Mouse (Mus musculus): ENCODE results near the gene Anxa7. TPM values are rescaled to one million over a fixed set of nuclear protein-coding genes. Genes with fewer than 3 reads are reported as not detected.

Anxa7 gene
- polyA plus RNA-seq, 1 experiment from 2014 or later, result 17.2 TPM

- peaks cover 5% of the 10 kb centered on the region; the same call in 1 of the 2 replicates for H3K36me3 ChIP-seq (ENCODE audit: control insufficient read depth, insufficient read depth, low read length)
- ATAC-seq (ENCODE audit: insufficient read depth, low FRiP score, low TSS enrichment) (no peak), DNase-seq (ENCODE audit: low spot score) (no peak)
Observed at GRCm38 (mm10) chr14:20482051-20482751, 2.3 kb upstream of the Anxa7 start.

DNA sequence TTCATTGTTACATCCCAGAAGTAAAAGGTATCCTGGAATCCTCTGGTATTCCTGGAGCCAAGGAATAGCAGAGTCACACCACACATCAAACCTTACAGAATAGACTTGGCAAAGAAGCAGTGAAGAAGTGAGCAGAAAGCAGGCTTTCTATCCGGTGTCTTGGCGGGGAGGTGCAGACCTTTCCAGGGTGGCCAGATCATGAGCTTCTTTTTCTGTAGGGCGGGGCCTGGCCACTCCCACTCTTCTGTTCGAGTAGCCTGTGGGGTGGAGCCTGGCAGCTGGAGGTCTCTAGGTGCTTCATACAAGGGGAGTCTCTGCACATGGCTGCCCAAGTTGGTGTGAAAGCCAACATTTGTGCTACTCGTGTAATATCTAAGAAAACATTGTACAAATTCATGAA lies 1.3 kb upstream of the Anxa7 start:
- Histone ChIP-seq H3K4me1 (ENCODE audit: control insufficient read depth, insufficient read depth, low read length) (no peaks in the 10 kb centered on the region), H3K27ac (ENCODE audit: low read depth, low read length) (no peak overlapping the region), H3K36me3 (ENCODE audit: control insufficient read depth, insufficient read depth, low read length) (peaks cover 5% of the 10 kb centered on the region; the same call in 1 of the 2 replicates), H3K27me3 (ENCODE audit: control insufficient read depth, insufficient read depth, low read length) (no peaks in the 10 kb centered on the region), H3K9me3 (ENCODE audit: control insufficient read depth, low read length) (no peaks in the 10 kb centered on the region), H3K4me2 (ENCODE audit: low read depth) (no peak overlapping the region), H3K4me3 (ENCODE audit: low read depth, low read length) (no peak overlapping the region), H3K9ac (ENCODE audit: low read length) (no peak overlapping the region)
- DNase-seq (ENCODE audit: low spot score) (no peak), ATAC-seq (ENCODE audit: insufficient read depth, low FRiP score, low TSS enrichment) (no peak)
- 16% methylated on average over 5 of the region's 5 CpGs for WGBS

More at GRCm38 (mm10) chr14:20482051-20482751, 2.3 kb upstream of the Anxa7 start:
- WGBS, result 90% methylated on average over 6 of the region's 7 CpGs
- no peak overlapping the region for H3K9ac ChIP-seq (ENCODE audit: low read length)
- H3K27ac ChIP-seq (ENCODE audit: low read depth, low read length), result no peak overlapping the region
- H3K4me1 ChIP-seq (ENCODE audit: control insufficient read depth, insufficient read depth, low read length), result no peaks in the 10 kb centered on the region
- no peak overlapping the region for H3K4me2 ChIP-seq (ENCODE audit: low read depth)
- H3K27me3 ChIP-seq (ENCODE audit: control insufficient read depth, insufficient read depth, low read length), result no peaks in the 10 kb centered on the region
- no peak overlapping the region for H3K4me3 ChIP-seq (ENCODE audit: low read depth, low read length)
- H3K9me3 ChIP-seq (ENCODE audit: control insufficient read depth, low read length), result no peaks in the 10 kb centered on the region

GRCm38 (mm10) chr14:20480195-20480579 lies 254 bp upstream of the Anxa7 start:
- peak overlapping the region; percentile 62 for H3K4me3 ChIP-seq (ENCODE audit: low read depth, low read length)
- WGBS, result 49% methylated on average over 1 of the region's 1 CpGs
- H3K4me2 ChIP-seq (ENCODE audit: low read depth), result peak overlapping the region; percentile 88
- DNase-seq (ENCODE audit: low spot score), result no peak
- no peaks in the 10 kb centered on the region for H3K9me3 ChIP-seq (ENCODE audit: control insufficient read depth, low read length)
- H3K36me3 ChIP-seq (ENCODE audit: control insufficient read depth, insufficient read depth, low read length), result peaks cover 5% of the 10 kb centered on the region; the same call in 1 of the 2 replicates
- no peaks in the 10 kb centered on the region for H3K4me1 ChIP-seq (ENCODE audit: control insufficient read depth, insufficient read depth, low read length)
- no peak for ATAC-seq (ENCODE audit: insufficient read depth, low FRiP score, low TSS enrichment)
- no peak overlapping the region for H3K27ac ChIP-seq (ENCODE audit: low read depth, low read length)
- H3K9ac ChIP-seq (ENCODE audit: low read length), result peak overlapping the region; percentile 63; the same call in 1 of the 2 replicates
- H3K27me3 ChIP-seq (ENCODE audit: control insufficient read depth, insufficient read depth, low read length), result no peaks in the 10 kb centered on the region

- H3K27ac ChIP-seq (ENCODE audit: low read depth, low read length), result no peak overlapping the region
- 23% methylated on average over 7 of the region's 7 CpGs for WGBS
- no peaks in the 10 kb centered on the region for H3K4me1 ChIP-seq (ENCODE audit: control insufficient read depth, insufficient read depth, low read length)
- H3K36me3 ChIP-seq (ENCODE audit: control insufficient read depth, insufficient read depth, low read length), result no peaks in the 10 kb centered on the region; the same call in 1 of the 2 replicates
- no peaks in the 10 kb centered on the region for H3K9me3 ChIP-seq (ENCODE audit: control insufficient read depth, low read length)
- peak overlapping the region; percentile 62 for H3K4me3 ChIP-seq (ENCODE audit: low read depth, low read length)
- no peak for ATAC-seq (ENCODE audit: insufficient read depth, low FRiP score, low TSS enrichment)
- H3K27me3 ChIP-seq (ENCODE audit: control insufficient read depth, insufficient read depth, low read length), result no peaks in the 10 kb centered on the region
- no peak for DNase-seq (ENCODE audit: low spot score)
- peak overlapping the region; percentile 88; the same call in 1 of the 2 replicates for H3K4me2 ChIP-seq (ENCODE audit: low read depth)
- no peak overlapping the region; the same call in 1 of the 2 replicates for H3K9ac ChIP-seq (ENCODE audit: low read length)
Observed at GRCm38 (mm10) chr14:20478801-20479200, 1.1 kb downstream of the Anxa7 start.

DNA sequence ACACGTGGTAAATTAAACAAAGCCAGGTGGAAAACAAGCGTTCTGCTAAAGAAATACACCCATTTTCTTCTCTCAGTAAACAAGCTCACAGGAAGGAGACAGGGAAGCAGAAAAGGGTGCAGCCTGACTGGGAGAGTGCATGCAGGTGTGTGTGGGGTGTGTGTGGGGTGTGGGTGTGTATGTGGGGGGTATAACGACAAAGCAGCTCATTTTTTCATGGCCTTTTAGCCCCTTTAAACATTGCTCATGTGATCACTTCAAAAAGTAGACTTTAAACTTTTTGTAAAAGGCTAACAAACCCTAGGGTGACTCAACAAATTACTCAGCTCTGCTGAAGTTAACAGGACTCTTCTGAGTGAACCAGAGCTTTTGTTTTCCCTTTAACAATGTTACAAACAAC lies 1.5 kb downstream of the Anxa7 start:
- no peak overlapping the region for H3K27ac ChIP-seq (ENCODE audit: low read depth, low read length)
- peak overlapping the region; percentile 62; the same call in 1 of the 2 replicates for H3K4me3 ChIP-seq (ENCODE audit: low read depth, low read length)
- no peaks in the 10 kb centered on the region for H3K4me1 ChIP-seq (ENCODE audit: control insufficient read depth, insufficient read depth, low read length)
- ATAC-seq (ENCODE audit: insufficient read depth, low FRiP score, low TSS enrichment) (no peak), DNase-seq (ENCODE audit: low spot score) (no peak)
- 55% methylated on average over 3 of the region's 3 CpGs for WGBS
- H3K9ac ChIP-seq (ENCODE audit: low read length), result no peak overlapping the region
- no peak overlapping the region for H3K4me2 ChIP-seq (ENCODE audit: low read depth)
- no peaks in the 10 kb centered on the region for H3K9me3 ChIP-seq (ENCODE audit: control insufficient read depth, low read length)
- no peaks in the 10 kb centered on the region for H3K27me3 ChIP-seq (ENCODE audit: control insufficient read depth, insufficient read depth, low read length)
- H3K36me3 ChIP-seq (ENCODE audit: control insufficient read depth, insufficient read depth, low read length), result no peaks in the 10 kb centered on the region

DNA sequence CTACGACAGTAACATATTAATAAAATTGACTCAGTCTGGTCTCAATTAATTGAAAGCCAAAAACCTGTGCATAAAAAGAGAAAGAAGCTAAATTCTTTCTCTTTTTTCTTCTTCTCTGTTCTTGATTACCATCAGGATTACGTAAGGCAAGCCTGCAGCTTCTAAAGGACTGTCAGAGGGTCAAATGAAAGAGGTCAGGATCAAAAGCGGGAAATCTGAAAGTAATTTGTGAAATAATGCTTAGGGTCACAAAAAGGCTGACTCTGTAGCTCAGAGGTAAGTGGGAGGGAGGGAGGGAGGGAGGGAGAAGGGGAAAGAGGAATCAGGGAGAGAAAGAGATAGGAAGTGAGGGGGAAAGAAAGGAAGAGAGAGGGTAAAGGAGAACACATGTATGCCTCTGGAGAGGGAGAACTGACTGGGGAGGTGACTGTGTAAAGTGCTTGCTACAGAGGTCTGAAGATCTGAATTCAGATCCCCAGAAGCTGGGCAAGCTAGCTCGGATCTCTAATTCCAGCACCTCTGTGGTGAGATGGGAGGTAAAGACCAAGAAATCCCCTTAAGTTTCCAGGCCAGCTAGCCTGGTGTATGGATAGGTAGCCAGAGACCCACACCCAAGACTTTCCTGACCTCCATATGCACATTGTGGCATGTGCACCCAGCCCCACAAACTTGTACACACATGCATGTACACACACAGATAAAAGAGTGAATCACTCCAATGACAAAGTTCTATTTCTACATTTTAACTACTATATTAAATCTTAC lies 2.5 kb downstream of the Anxa7 start:
- DNase-seq (ENCODE audit: low spot score), result no peak

GRCm38 (mm10) chr14:20460216-20460615 lies 19.7 kb downstream of the Anxa7 start:
- WGBS, result 83% methylated on average over 14 of the region's 14 CpGs
- no peak overlapping the region for H3K4me2 ChIP-seq (ENCODE audit: low read depth)
- H3K27ac ChIP-seq (ENCODE audit: low read depth, low read length), result no peak overlapping the region
- H3K4me3 ChIP-seq (ENCODE audit: low read depth, low read length), result no peak overlapping the region
- no peaks in the 10 kb centered on the region for H3K4me1 ChIP-seq (ENCODE audit: control insufficient read depth, insufficient read depth, low read length)
- H3K27me3 ChIP-seq (ENCODE audit: control insufficient read depth, insufficient read depth, low read length), result no peaks in the 10 kb centered on the region
- no peaks in the 10 kb centered on the region for H3K36me3 ChIP-seq (ENCODE audit: control insufficient read depth, insufficient read depth, low read length)
- DNase-seq (ENCODE audit: low spot score), result no peak
- no peak for ATAC-seq (ENCODE audit: insufficient read depth, low FRiP score, low TSS enrichment)
- H3K9ac ChIP-seq (ENCODE audit: low read length), result no peak overlapping the region
- no peaks in the 10 kb centered on the region for H3K9me3 ChIP-seq (ENCODE audit: control insufficient read depth, low read length)

More for the DNA sequence above, 2.5 kb downstream of the Anxa7 start:
- no peaks in the 10 kb centered on the region for H3K9me3 ChIP-seq (ENCODE audit: control insufficient read depth, low read length)
- H3K27me3 ChIP-seq (ENCODE audit: control insufficient read depth, insufficient read depth, low read length), result no peaks in the 10 kb centered on the region
- no peak overlapping the region for H3K4me2 ChIP-seq (ENCODE audit: low read depth)
- H3K36me3 ChIP-seq (ENCODE audit: control insufficient read depth, insufficient read depth, low read length), result no peaks in the 10 kb centered on the region
- H3K4me3 ChIP-seq (ENCODE audit: low read depth, low read length), result no peak overlapping the region
- H3K27ac ChIP-seq (ENCODE audit: low read depth, low read length), result no peak overlapping the region
- WGBS, result 49% methylated on average over 4 of the region's 4 CpGs
- no peaks in the 10 kb centered on the region for H3K4me1 ChIP-seq (ENCODE audit: control insufficient read depth, insufficient read depth, low read length)
- no peak overlapping the region for H3K9ac ChIP-seq (ENCODE audit: low read length)
- ATAC-seq (ENCODE audit: insufficient read depth, low FRiP score, low TSS enrichment), result no peak

DNA sequence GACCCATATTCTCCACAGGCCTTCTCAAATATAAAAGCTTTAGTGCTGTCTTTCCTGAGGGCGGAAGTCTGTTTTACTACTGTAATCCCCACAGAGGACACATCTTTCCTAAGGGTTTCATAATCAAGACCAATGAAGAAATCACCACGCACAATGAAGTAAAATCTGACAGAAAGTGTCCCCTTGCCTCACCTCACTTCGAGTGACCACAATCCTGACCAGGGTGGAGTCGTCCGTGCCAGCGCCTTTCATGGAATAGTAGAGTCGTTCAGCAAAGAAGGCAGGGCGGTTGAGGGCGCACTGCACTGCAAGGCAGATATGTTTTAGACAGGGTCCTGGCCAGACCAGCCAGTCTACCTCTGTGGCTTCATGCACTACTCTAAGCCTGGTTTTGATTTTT lies 21.6 kb downstream of the Anxa7 start:
- 96% methylated on average over 9 of the region's 9 CpGs for WGBS

More for the DNA sequence above, 21.6 kb downstream of the Anxa7 start:
- H3K4me2 ChIP-seq (ENCODE audit: low read depth), result no peak overlapping the region
- H3K4me1 ChIP-seq (ENCODE audit: control insufficient read depth, insufficient read depth, low read length), result no peaks in the 10 kb centered on the region
- no peak overlapping the region for H3K27ac ChIP-seq (ENCODE audit: low read depth, low read length)
- H3K27me3 ChIP-seq (ENCODE audit: control insufficient read depth, insufficient read depth, low read length), result no peaks in the 10 kb centered on the region
- H3K4me3 ChIP-seq (ENCODE audit: low read depth, low read length), result no peak overlapping the region
- H3K36me3 ChIP-seq (ENCODE audit: control insufficient read depth, insufficient read depth, low read length), result no peaks in the 10 kb centered on the region
- no peak overlapping the region for H3K9ac ChIP-seq (ENCODE audit: low read length)
- no peaks in the 10 kb centered on the region for H3K9me3 ChIP-seq (ENCODE audit: control insufficient read depth, low read length)
- no peak for DNase-seq (ENCODE audit: low spot score)
- ATAC-seq (ENCODE audit: insufficient read depth, low FRiP score, low TSS enrichment), result no peak
